Mouse (Mus musculus) embryonic facial prominence, embryonic 14.5 days (tissue): ENCODE measurements at regions not wholly inside any gene's neighbourhood (a gene's known extent, or its start where the extent isn't known, plus 50 kb on each side); places are given as distances from the start of the nearest gene placed in this dataset.

ENCODE experiments used
- ATAC-seq: fragments of 200-750 bp; cut with Nextera tagmentation; 2 replicates; pipeline ENCODE4 v1.8.0; 2017; ENCODE audit warnings: low read depth, moderate number of reproducible peaks, moderate TSS enrichment
- DNase-seq: peaks from one replicate; pipeline ENCODE4 v3.0.0-alpha.2; 2015; ENCODE audit warnings: low spot score
- H3K27ac ChIP-seq: fragments of 300-500 bp; sonication (generic); replicated peaks from 2 replicates; pipeline ENCODE4 v1.5.1; 2014; ENCODE audit warnings: low read depth, mild to moderate bottlenecking, low read length, moderate library complexity
- H3K27me3 ChIP-seq: fragments of 300-500 bp; sonication (generic); replicated peaks from 2 replicates; pipeline ENCODE4 v1.6.1; 2014; ENCODE audit warnings: low read length; ENCODE audit not compliant: control insufficient read depth, insufficient read depth
- H3K36me3 ChIP-seq: fragments of 300-500 bp; sonication (generic); 2 replicates; pipeline ENCODE4 v1.6.1; 2014; ENCODE audit warnings: low read length, mixed read lengths; ENCODE audit not compliant: control insufficient read depth, insufficient read depth
- H3K4me1 ChIP-seq: fragments of 300-500 bp; sonication (generic); 2 replicates; pipeline ENCODE4 v1.6.1; 2014; ENCODE audit warnings: antibody characterized with exemption, low read length; ENCODE audit not compliant: control insufficient read depth, insufficient read depth
- H3K4me2 ChIP-seq: fragments of 300-500 bp; sonication (generic); 2 replicates; pipeline ENCODE4 v1.6.1; 2014; ENCODE audit warnings: low read depth, mild to moderate bottlenecking, low read length, moderate library complexity, mixed read lengths
- H3K4me3 ChIP-seq: fragments of 300-500 bp; sonication (generic); 2 replicates; pipeline ENCODE4 v1.5.1; 2014; ENCODE audit warnings: low read depth, mild to moderate bottlenecking, low read length
- H3K9ac ChIP-seq: fragments of 300-500 bp; sonication (generic); 2 replicates; pipeline ENCODE4 v1.6.1; 2014; ENCODE audit warnings: low read depth, mild to moderate bottlenecking, low read length, moderate library complexity, mixed read lengths
- H3K9me3 ChIP-seq: fragments of 300-500 bp; sonication (generic); 2 replicates; pipeline ENCODE4 v1.6.1; 2016; ENCODE audit warnings: low read length; ENCODE audit not compliant: control insufficient read depth
- WGBS: fragments of 180-500 bp; shearing (Covaris S2); extraction: QIAGEN DNeasy Blood & Tissue Kit; methylation state at CpG from one replicate; pipeline ENCODE4 v1.1.7; 2014; 5-methylcytosine and 5-hydroxymethylcytosine counted together

DNA sequence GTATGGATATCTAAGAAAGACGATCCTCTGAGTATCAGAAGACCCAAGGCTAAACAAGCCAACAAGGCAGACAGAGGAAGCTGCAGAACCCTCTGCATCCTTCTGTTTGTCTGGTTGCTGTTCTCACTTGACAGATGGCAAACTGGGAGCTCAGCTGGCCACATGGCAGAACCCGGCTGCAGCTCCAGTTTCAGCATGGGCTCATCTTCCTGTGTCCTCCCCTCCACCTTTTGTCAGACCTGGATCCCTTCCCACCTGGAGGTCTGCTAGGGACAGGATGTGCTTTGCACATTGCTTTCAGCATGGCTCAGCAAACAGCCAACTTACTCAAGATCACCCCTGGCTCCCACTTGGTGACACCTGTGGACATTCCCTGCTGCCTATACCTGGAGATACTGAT is 284.9 kb downstream of the Tns1 start:
- no peaks in the 10 kb centered on the region for H3K36me3 ChIP-seq
- no peak overlapping the region for H3K4me3 ChIP-seq
- H3K4me1 ChIP-seq: peaks cover 6% of the 10 kb centered on the region; the same call in 1 of the 2 replicates
- H3K27ac ChIP-seq: no peak overlapping the region
- H3K9ac ChIP-seq: no peak overlapping the region
- 79% methylated on average over 2 of the region's 2 CpGs for WGBS
- no peak for DNase-seq
- no peak overlapping the region for H3K4me2 ChIP-seq
- no peak for ATAC-seq
- H3K27me3 ChIP-seq: no peaks in the 10 kb centered on the region
- H3K9me3 ChIP-seq: no peaks in the 10 kb centered on the region

- Histone ChIP-seq H3K4me1 (no peaks in the 10 kb centered on the region), H3K4me3 (no peak overlapping the region), H3K4me2 (no peak overlapping the region), H3K9me3 (no peaks in the 10 kb centered on the region), H3K27me3 (no peaks in the 10 kb centered on the region), H3K9ac (no peak overlapping the region), H3K36me3 (no peaks in the 10 kb centered on the region), H3K27ac (no peak overlapping the region)
- no peak for ATAC-seq
- no peak for DNase-seq
These were observed 287.6 kb downstream of the Tns1 start for GRCm38 (mm10) chr1:73836680-73837079.

DNA sequence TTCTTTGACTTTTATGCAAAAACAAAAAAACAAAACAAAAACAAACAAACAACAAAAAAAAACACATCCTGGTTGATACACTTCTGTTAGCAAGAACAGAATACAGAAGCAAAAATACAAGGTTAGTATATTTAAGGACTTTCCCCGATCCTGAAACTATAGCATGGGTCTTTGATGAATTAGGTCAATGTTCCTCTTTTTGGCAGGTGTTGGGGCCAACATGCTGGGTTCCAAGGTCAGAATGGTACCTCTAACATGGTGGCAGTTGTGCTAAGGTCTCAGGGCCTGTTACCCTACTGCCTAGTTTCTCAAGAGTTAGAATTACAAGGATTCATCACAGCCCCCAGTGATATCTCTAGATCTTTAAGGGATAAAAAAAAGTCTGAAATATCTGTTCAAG is 289.7 kb downstream of the Tns1 start:
- no peak overlapping the region for H3K27ac ChIP-seq
- H3K36me3 ChIP-seq: no peaks in the 10 kb centered on the region
- WGBS: 94% methylated on average over 1 of the region's 1 CpGs
- no peaks in the 10 kb centered on the region for H3K27me3 ChIP-seq
- no peak for ATAC-seq
- DNase-seq: no peak
- no peaks in the 10 kb centered on the region for H3K4me1 ChIP-seq
- no peaks in the 10 kb centered on the region for H3K9me3 ChIP-seq
- H3K9ac ChIP-seq: no peak overlapping the region
- no peak overlapping the region for H3K4me3 ChIP-seq
- no peak overlapping the region for H3K4me2 ChIP-seq

GRCm38 (mm10) chr1:73830486-73831132 is 293.6 kb downstream of the Tns1 start:
- peaks cover 19% of the 10 kb centered on the region; the same call in 1 of the 2 replicates for H3K4me1 ChIP-seq
- DNase-seq: peak; percentile 73
- H3K36me3 ChIP-seq: no peaks in the 10 kb centered on the region
- H3K27me3 ChIP-seq: no peaks in the 10 kb centered on the region
- ATAC-seq: no peak
- 54% methylated on average over 9 of the region's 9 CpGs for WGBS
- no peaks in the 10 kb centered on the region for H3K9me3 ChIP-seq
- H3K27ac ChIP-seq: no peak overlapping the region
- H3K4me3 ChIP-seq: no peak overlapping the region
- H3K9ac ChIP-seq: no peak overlapping the region
- H3K4me2 ChIP-seq: no peak overlapping the region

DNA sequence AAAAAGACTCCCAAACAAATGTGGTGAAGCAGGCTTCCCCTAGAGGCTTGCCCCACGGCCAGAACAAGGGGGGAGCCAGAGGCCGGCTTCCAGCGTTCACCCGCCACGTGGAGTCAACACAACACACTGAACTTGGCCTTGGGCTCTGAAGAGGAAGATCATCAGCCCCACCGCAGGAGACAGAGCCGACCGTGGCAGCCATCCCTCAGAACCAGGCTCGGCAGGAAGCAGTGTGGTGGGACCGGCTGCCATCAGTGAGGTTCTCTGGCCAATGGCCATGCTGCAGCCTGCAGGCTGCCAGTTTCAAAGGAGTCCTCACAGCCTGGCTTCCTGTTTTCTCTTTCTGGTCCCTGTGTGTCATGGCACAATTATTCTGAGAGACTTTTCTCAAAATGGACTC is 295.3 kb downstream of the Tns1 start:
- no peaks in the 10 kb centered on the region for H3K36me3 ChIP-seq
- no peaks in the 10 kb centered on the region for H3K9me3 ChIP-seq
- no peak overlapping the region for H3K4me3 ChIP-seq
- no peak for DNase-seq
- H3K27ac ChIP-seq: no peak overlapping the region
- 46% methylated on average over 9 of the region's 10 CpGs for WGBS
- no peak for ATAC-seq
- peaks cover 24% of the 10 kb centered on the region; the same call in 1 of the 2 replicates for H3K4me1 ChIP-seq
- no peak overlapping the region for H3K9ac ChIP-seq
- H3K4me2 ChIP-seq: no peak overlapping the region
- H3K27me3 ChIP-seq: no peaks in the 10 kb centered on the region

GRCm38 (mm10) chr1:73826243-73826930 is 297.9 kb downstream of the Tns1 start:
- Histone ChIP-seq H3K36me3 (no peaks in the 10 kb centered on the region), H3K4me2 (no peak overlapping the region), H3K27me3 (no peaks in the 10 kb centered on the region), H3K4me3 (no peak overlapping the region), H3K4me1 (peaks cover 30% of the 10 kb centered on the region), H3K9ac (no peak overlapping the region), H3K9me3 (no peaks in the 10 kb centered on the region), H3K27ac (no peak overlapping the region)
- WGBS: 37% methylated on average over 15 of the region's 15 CpGs
- peak; percentile 81 for ATAC-seq
- DNase-seq: peak; percentile 91

DNA sequence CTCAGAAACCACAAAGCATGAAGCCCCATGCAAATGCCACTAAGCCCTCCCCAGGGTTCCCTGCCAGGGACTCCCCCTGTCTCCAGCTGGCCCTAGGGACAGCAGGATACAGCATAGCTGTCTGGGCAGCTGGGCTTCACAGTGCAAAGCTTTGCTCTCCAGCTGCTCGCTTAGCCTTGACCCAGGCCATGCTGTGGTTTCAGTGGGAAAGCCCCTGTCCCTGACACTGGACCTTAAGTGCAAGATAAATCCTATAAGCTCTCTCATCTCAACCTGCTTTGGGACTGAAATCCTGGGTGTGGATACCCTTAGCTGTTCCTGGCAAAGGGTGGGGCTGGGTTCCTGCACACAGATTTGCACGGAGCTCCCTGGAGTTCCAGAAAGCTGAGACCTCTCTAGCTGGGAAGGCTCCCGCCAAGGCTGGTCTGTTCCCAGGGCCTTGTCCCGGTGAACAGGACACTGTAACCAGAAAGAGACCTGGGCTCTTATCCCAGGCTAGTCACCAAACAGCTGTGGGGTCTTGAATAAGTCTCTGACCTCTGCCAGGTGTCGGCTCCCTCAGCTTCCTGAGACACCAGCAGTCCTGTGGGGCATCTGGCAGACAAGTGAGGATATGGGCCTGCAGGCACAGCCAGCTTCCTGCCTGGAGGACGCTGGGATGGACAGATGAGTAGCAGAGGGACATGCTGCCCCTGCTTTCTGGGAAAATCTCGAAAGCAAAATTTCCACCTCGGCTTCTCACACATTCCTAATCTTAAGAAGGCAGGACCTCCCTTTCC is 299.7 kb downstream of the Tns1 start:
- Histone ChIP-seq H3K4me1 (peaks cover 30% of the 10 kb centered on the region), H3K4me3 (no peak overlapping the region), H3K9ac (no peak overlapping the region), H3K9me3 (no peaks in the 10 kb centered on the region), H3K27me3 (no peaks in the 10 kb centered on the region), H3K4me2 (no peak overlapping the region), H3K27ac (no peak overlapping the region), H3K36me3 (no peaks in the 10 kb centered on the region)
- ATAC-seq: peak; percentile 60; the same call in 1 of the 2 replicates
- peak; percentile 87 for DNase-seq
- WGBS: 48% methylated on average over 8 of the region's 8 CpGs

GRCm38 (mm10) chr1:73823726-73824125 is 300.5 kb downstream of the Tns1 start:
- no peak overlapping the region for H3K4me3 ChIP-seq
- H3K27ac ChIP-seq: no peak overlapping the region
- H3K36me3 ChIP-seq: no peaks in the 10 kb centered on the region
- DNase-seq (no peak), ATAC-seq (no peak)
- H3K4me2 ChIP-seq: no peak overlapping the region
- peaks cover 25% of the 10 kb centered on the region for H3K4me1 ChIP-seq
- no peaks in the 10 kb centered on the region for H3K9me3 ChIP-seq
- no peak overlapping the region for H3K9ac ChIP-seq
- WGBS: 81% methylated on average over 10 of the region's 10 CpGs
- no peaks in the 10 kb centered on the region for H3K27me3 ChIP-seq
